Mouse (Mus musculus) liver, embryonic 14.5 days (tissue): ENCODE results near the gene Arpc3. TPM values are rescaled to one million over a fixed set of nuclear protein-coding genes. Genes with fewer than 3 reads are reported as not detected.

Experiments
- ATAC-seq: fragments of 200-750 bp; cut with Nextera tagmentation; 2 replicates; pipeline ENCODE4 v1.8.0; 2017; ENCODE audit warnings: moderate number of reproducible peaks, mild to moderate bottlenecking, moderate library complexity; ENCODE audit not compliant: insufficient read depth
- DNase-seq, 3 experiments: peaks; one replicate each; pipeline ENCODE4 v3.0.0-alpha.2; 2012 to 2013; ENCODE audit warnings: low read depth in 3 of 3, low spot score in 3 of 3
- H3K27ac ChIP-seq: fragments of 300-500 bp; sonication (generic); 2 replicates; pipeline ENCODE4 v1.5.1; 2014; ENCODE audit warnings: moderate library complexity, mild to moderate bottlenecking, control low read depth, inconsistent platforms
- H3K27me3 ChIP-seq: fragments of 300-500 bp; sonication (generic); 2 replicates; pipeline ENCODE4 v1.6.1; 2014; ENCODE audit warnings: mild to moderate bottlenecking, low read length, moderate library complexity; ENCODE audit not compliant: control insufficient read depth, insufficient read depth
- H3K36me3 ChIP-seq: fragments of 300-500 bp; sonication (generic); replicated peaks from 2 replicates; pipeline ENCODE4 v1.6.1; 2014; ENCODE audit warnings: low read depth; ENCODE audit not compliant: control insufficient read depth, insufficient read depth
- H3K4me1 ChIP-seq, 2 experiments: fragments of 200-500 bp in 1 of 2; fragments of 300-500 bp in 1 of 2; sonication (generic) in 1 of 2; replicated peaks; 2 replicates each; pipeline ENCODE4 v1.6.1; 2012 to 2014; ENCODE audit warnings: antibody characterized with exemption in 1 of 2, inconsistent platforms in 1 of 2, low read length in 1 of 2; ENCODE audit not compliant: control insufficient read depth in 2 of 2, insufficient read depth in 2 of 2
- H3K4me2 ChIP-seq: fragments of 300-500 bp; sonication (generic); 2 replicates; pipeline ENCODE4 v1.6.1; 2014; ENCODE audit warnings: low read depth, mild to moderate bottlenecking, control low read depth, moderate library complexity
- H3K4me3 ChIP-seq, 2 experiments: fragments of 200-500 bp in 1 of 2; fragments of 300-500 bp in 1 of 2; sonication (generic) in 1 of 2; 2 replicates each; pipeline ENCODE4 v1.5.1; 2012 to 2014; ENCODE audit warnings: low read depth in 2 of 2, low read length in 2 of 2, mild to moderate bottlenecking in 2 of 2, control low read depth in 1 of 2, inconsistent platforms in 1 of 2, moderate library complexity in 1 of 2; ENCODE audit not compliant: insufficient read depth in 1 of 2
- H3K9ac ChIP-seq: fragments of 300-500 bp; sonication (generic); replicated peaks from 2 replicates; pipeline ENCODE4 v1.6.1; 2014; ENCODE audit warnings: mild to moderate bottlenecking, control low read depth, moderate library complexity
- H3K9me3 ChIP-seq: fragments of 300-500 bp; sonication (generic); 2 replicates; pipeline ENCODE4 v1.6.1; 2016; ENCODE audit warnings: low read length, mixed read lengths; ENCODE audit not compliant: control insufficient read depth
- CTCF ChIP-seq: IDR thresholded peaks from 2 replicates; pipeline ENCODE4 v1.5.1; 2016; ENCODE audit warnings: antibody characterized with exemption, low read depth, control low read depth
- EP300 ChIP-seq: IDR thresholded peaks from 2 replicates; pipeline ENCODE4 v1.6.1; 2016; ENCODE audit warnings: antibody characterized with exemption, low read depth
- WGBS: fragments of 180-500 bp; shearing (Covaris S2); extraction: QIAGEN DNeasy Blood & Tissue Kit; methylation state at CpG from one replicate; pipeline ENCODE4 v1.1.7; 2014; ENCODE audit not compliant: insufficient replicate concordance; 5-methylcytosine and 5-hydroxymethylcytosine counted together
- polyA plus RNA-seq, 2 experiments: library from polyadenylated mRNA; depleted of rRNA in 1 of 2; stranded (reverse) in 1 of 2; unstranded in 1 of 2; fragments of >200 nt; fragmentation: Nextera tagmentation in 1 of 2; extraction: Ambion mirVana in 1 of 2; gene quantifications; 2 replicates each; pipeline versions ENCODE4 v1.2.1 to v1.2.3; 2012 to 2014

The Arpc3 gene
- polyA plus RNA-seq, 2 experiments, result 36.3 to 180 TPM

GRCm38 (mm10) chr5:122397495-122397894 is 5.8 kb downstream of the Arpc3 start:
- ATAC-seq (no peak), DNase-seq (no peak)
- H3K36me3 ChIP-seq, result peaks cover 26% of the 10 kb centered on the region
- H3K4me3 ChIP-seq, result no peak overlapping the region
- TF ChIP-seq CTCF (no peak), EP300 (no peak)
- WGBS, result 82% methylated on average over 8 of the region's 8 CpGs
- no peaks in the 10 kb centered on the region for H3K27me3 ChIP-seq
- no peak overlapping the region for H3K4me2 ChIP-seq
- H3K4me1 ChIP-seq, result peaks cover 6 to 9% of the 10 kb centered on the region in 2 experiments
- no peak overlapping the region for H3K9ac ChIP-seq
- H3K27ac ChIP-seq, result no peak overlapping the region
- H3K9me3 ChIP-seq, result no peaks in the 10 kb centered on the region

- H3K9me3 ChIP-seq, result no peaks in the 10 kb centered on the region
- no peak overlapping the region for H3K4me2 ChIP-seq
- DNase-seq (no peak), ATAC-seq (no peak)
- 81% methylated on average over 8 of the region's 8 CpGs for WGBS
- no peak overlapping the region for H3K27ac ChIP-seq
- H3K27me3 ChIP-seq, result no peaks in the 10 kb centered on the region
- no peak overlapping the region for H3K4me3 ChIP-seq
- TF ChIP-seq CTCF, result no peak
- no peak for TF ChIP-seq EP300
- H3K36me3 ChIP-seq, result peaks cover 48% of the 10 kb centered on the region
- H3K4me1 ChIP-seq, result no peaks in the 10 kb centered on the region
- H3K9ac ChIP-seq, result no peak overlapping the region
Measured at GRCm38 (mm10) chr5:122399871-122400270, 8.2 kb downstream of the Arpc3 start.

GRCm38 (mm10) chr5:122400628-122401302 is 9.1 kb downstream of the Arpc3 start:
- Histone ChIP-seq H3K27me3 (no peaks in the 10 kb centered on the region), H3K9me3 (no peaks in the 10 kb centered on the region), H3K27ac (no peak overlapping the region), H3K4me1 (no peaks in the 10 kb centered on the region), H3K4me3 (no peak overlapping the region), H3K9ac (no peak overlapping the region), H3K4me2 (no peak overlapping the region), H3K36me3 (peaks cover 57% of the 10 kb centered on the region)
- no peak for TF ChIP-seq CTCF
- TF ChIP-seq EP300, result no peak
- no peak for DNase-seq
- no peak for ATAC-seq
- 81% methylated on average over 18 of the region's 18 CpGs for WGBS

- no peak for DNase-seq
- no peak overlapping the region for H3K4me3 ChIP-seq
- H3K4me2 ChIP-seq, result no peak overlapping the region
- 32% methylated on average over 8 of the region's 8 CpGs for WGBS
- peaks cover 62% of the 10 kb centered on the region for H3K36me3 ChIP-seq
- no peaks in the 10 kb centered on the region for H3K4me1 ChIP-seq
- H3K27me3 ChIP-seq, result no peaks in the 10 kb centered on the region
- ATAC-seq, result no peak
- TF ChIP-seq EP300, result no peak
- peak; percentile 98 for TF ChIP-seq CTCF
- H3K9ac ChIP-seq, result no peak overlapping the region
- H3K27ac ChIP-seq, result no peak overlapping the region
- no peaks in the 10 kb centered on the region for H3K9me3 ChIP-seq
Measured at GRCm38 (mm10) chr5:122401303-122401640, 9.6 kb downstream of the Arpc3 start.

- H3K27me3 ChIP-seq, result no peaks in the 10 kb centered on the region
- H3K4me1 ChIP-seq, result no peaks in the 10 kb centered on the region
- DNase-seq (no peak), ATAC-seq (no peak)
- TF ChIP-seq EP300 (no peak), CTCF (no peak)
- H3K9me3 ChIP-seq, result no peaks in the 10 kb centered on the region
- peaks cover 63% of the 10 kb centered on the region for H3K36me3 ChIP-seq
- no peak overlapping the region for H3K9ac ChIP-seq
- no peak overlapping the region for H3K4me2 ChIP-seq
- H3K27ac ChIP-seq, result no peak overlapping the region
- no peak overlapping the region for H3K4me3 ChIP-seq
- WGBS, result 84% methylated on average over 13 of the region's 13 CpGs
Measured at GRCm38 (mm10) chr5:122402160-122402559, 10.5 kb downstream of the Arpc3 start.
